Mouse (Mus musculus) lung, embryonic 16.5 days (tissue): ENCODE data around the gene Cit. TPM values are rescaled to one million over a fixed set of nuclear protein-coding genes. Genes with fewer than 3 reads are reported as not detected.

ENCODE experiments used
- ATAC-seq: fragments of 200-750 bp; cut with Nextera tagmentation; 2 replicates; pipeline ENCODE4 v1.8.0; 2017; ENCODE audit warnings: low read depth, mild to moderate bottlenecking, moderate library complexity
- H3K27ac ChIP-seq: fragments of 300-500 bp; sonication (generic); 2 replicates; pipeline ENCODE4 v1.5.1; 2014; ENCODE audit warnings: mild to moderate bottlenecking, control low read depth, low read length
- H3K27me3 ChIP-seq: fragments of 300-500 bp; sonication (generic); 2 replicates; pipeline ENCODE4 v1.6.1; 2014; ENCODE audit warnings: low read depth, low read length, mixed read lengths; ENCODE audit not compliant: control insufficient read depth, insufficient read depth
- H3K36me3 ChIP-seq: fragments of 300-500 bp; sonication (generic); 2 replicates; pipeline ENCODE4 v1.6.1; 2014; ENCODE audit warnings: low read length; ENCODE audit not compliant: control insufficient read depth, insufficient read depth
- H3K4me1 ChIP-seq: fragments of 300-500 bp; sonication (generic); replicated peaks from 2 replicates; pipeline ENCODE4 v1.6.1; 2014; ENCODE audit warnings: low read length, mixed read lengths; ENCODE audit not compliant: control insufficient read depth, insufficient read depth
- H3K4me2 ChIP-seq: fragments of 300-500 bp; sonication (generic); 2 replicates; pipeline ENCODE4 v1.6.1; 2014; ENCODE audit warnings: low read depth, low read length, control low read depth
- H3K4me3 ChIP-seq: fragments of 300-500 bp; sonication (generic); 2 replicates; pipeline ENCODE4 v1.5.1; 2014; ENCODE audit warnings: mild to moderate bottlenecking, low read length, control low read depth
- H3K9ac ChIP-seq: fragments of 300-500 bp; sonication (generic); 2 replicates; pipeline ENCODE4 v1.6.1; 2014; ENCODE audit warnings: low read length, control low read depth
- H3K9me3 ChIP-seq: fragments of 300-500 bp; sonication (generic); 2 replicates; pipeline ENCODE4 v1.6.1; 2016; ENCODE audit warnings: low read length; ENCODE audit not compliant: control insufficient read depth
- WGBS: fragments of 180-500 bp; shearing (Covaris S2); extraction: QIAGEN DNeasy Blood & Tissue Kit; methylation state at CpG from one replicate; pipeline ENCODE4 v1.1.7; 2014; 5-methylcytosine and 5-hydroxymethylcytosine counted together
- polyA plus RNA-seq: library from polyadenylated mRNA; unstranded; fragments of >200 nt; fragmentation: Nextera tagmentation; extraction: Ambion mirVana; gene quantifications from 2 replicates; pipeline ENCODE4 v1.2.1, GENCODE M21; 2015

The Cit gene
- polyA plus RNA-seq, 1 experiment from 2014 or later: 46.0 TPM

- H3K9ac ChIP-seq: no peak overlapping the region
- H3K36me3 ChIP-seq: peaks cover 33% of the 10 kb centered on the region
- H3K4me3 ChIP-seq: no peak overlapping the region
- no peak overlapping the region for H3K4me2 ChIP-seq
- WGBS: 87% methylated on average over 7 of the region's 7 CpGs
- no peaks in the 10 kb centered on the region for H3K9me3 ChIP-seq
- peaks cover 13% of the 10 kb centered on the region for H3K4me1 ChIP-seq
- no peak for ATAC-seq
- H3K27me3 ChIP-seq: no peaks in the 10 kb centered on the region
- no peak overlapping the region for H3K27ac ChIP-seq
Measured at GRCm38 (mm10) chr5:116011700-116012099, 166.6 kb downstream of the Cit start.

- Histone ChIP-seq H3K4me2 (no peak overlapping the region), H3K9me3 (no peaks in the 10 kb centered on the region), H3K27me3 (no peaks in the 10 kb centered on the region), H3K4me1 (peaks cover 9% of the 10 kb centered on the region), H3K36me3 (peaks cover 41% of the 10 kb centered on the region), H3K4me3 (no peak overlapping the region), H3K27ac (no peak overlapping the region), H3K9ac (no peak overlapping the region)
- ATAC-seq: no peak
- 90% methylated on average over 7 of the region's 7 CpGs for WGBS
Measured at GRCm38 (mm10) chr5:116012503-116012902, 167.4 kb downstream of the Cit start.

DNA sequence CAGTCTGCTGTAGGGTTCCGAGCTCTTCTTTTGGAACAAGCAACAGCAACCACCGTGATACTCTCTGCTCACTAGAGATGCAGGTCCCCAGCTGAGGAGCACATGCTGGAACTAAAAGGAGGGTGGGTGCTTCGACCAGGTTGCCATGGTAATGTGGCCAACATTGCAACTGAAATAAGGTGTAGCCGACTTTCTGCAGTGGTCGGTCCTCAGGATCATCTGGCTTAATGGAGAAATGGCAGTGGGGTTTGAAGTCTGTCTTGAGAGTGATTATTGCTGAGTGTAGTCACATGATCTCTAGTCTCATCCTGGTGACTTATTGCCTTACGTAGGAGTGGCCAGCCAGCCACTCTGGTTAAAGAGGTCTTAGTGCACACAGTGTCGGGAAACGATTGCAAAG, 168.7 kb downstream of the Cit start:
- H3K4me3 ChIP-seq: no peak overlapping the region
- H3K27me3 ChIP-seq: no peaks in the 10 kb centered on the region
- H3K4me2 ChIP-seq: no peak overlapping the region
- no peak overlapping the region for H3K9ac ChIP-seq
- peaks cover 6% of the 10 kb centered on the region for H3K4me1 ChIP-seq
- 77% methylated on average over 8 of the region's 8 CpGs for WGBS
- H3K36me3 ChIP-seq: peaks cover 53% of the 10 kb centered on the region
- no peaks in the 10 kb centered on the region for H3K9me3 ChIP-seq
- no peak overlapping the region for H3K27ac ChIP-seq
- no peak for ATAC-seq

DNA sequence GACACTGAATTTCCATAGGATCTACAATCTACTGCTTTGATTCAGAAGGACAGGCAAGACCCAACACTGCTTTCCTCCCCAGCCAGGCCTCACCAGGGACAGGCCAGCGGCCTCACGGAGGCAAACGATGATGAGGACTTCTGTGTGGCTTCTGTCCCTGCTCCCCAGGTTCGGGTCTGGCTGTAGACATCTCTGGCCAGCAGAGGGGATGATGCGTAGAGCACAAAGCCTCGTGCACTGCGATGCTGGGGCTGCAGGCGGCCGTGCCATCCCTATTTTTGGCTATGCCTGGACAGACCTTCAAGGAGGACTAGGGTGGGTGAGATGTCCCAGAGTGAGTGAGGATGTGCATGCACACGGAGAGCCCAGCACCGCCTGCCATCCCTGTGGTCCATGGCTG, 169.2 kb downstream of the Cit start:
- 89% methylated on average over 11 of the region's 11 CpGs for WGBS

DNA sequence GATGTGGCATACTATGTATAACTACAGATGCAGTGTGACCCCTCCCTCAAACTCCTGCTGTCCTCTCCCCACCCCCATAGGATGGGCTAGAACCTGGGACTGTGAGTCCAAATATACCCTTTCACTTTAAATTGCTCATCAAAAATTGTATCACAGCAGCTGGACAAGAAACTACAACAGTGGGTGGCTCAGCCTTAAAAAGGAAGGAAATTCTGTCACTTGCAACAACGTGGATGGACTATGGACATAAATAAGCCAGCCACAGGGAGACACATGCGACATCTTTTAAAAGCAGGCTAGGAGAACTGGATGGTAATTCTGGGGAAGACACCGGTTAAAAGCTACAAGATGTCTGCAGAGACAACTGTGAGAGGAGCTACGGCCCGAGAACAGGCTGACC, 171.5 kb downstream of the Cit start:
- Histone ChIP-seq H3K27ac (no peak overlapping the region), H3K4me3 (no peak overlapping the region), H3K4me2 (no peak overlapping the region), H3K27me3 (no peaks in the 10 kb centered on the region), H3K9me3 (no peaks in the 10 kb centered on the region), H3K4me1 (no peaks in the 10 kb centered on the region), H3K36me3 (peaks cover 73% of the 10 kb centered on the region), H3K9ac (no peak overlapping the region)
- 86% methylated on average over 5 of the region's 5 CpGs for WGBS
- ATAC-seq: no peak

More for the DNA sequence above, 169.2 kb downstream of the Cit start:
- no peaks in the 10 kb centered on the region for H3K27me3 ChIP-seq
- H3K4me3 ChIP-seq: no peak overlapping the region
- no peak for ATAC-seq
- no peaks in the 10 kb centered on the region for H3K9me3 ChIP-seq
- no peak overlapping the region for H3K4me2 ChIP-seq
- no peak overlapping the region for H3K9ac ChIP-seq
- peaks cover 57% of the 10 kb centered on the region for H3K36me3 ChIP-seq
- peaks cover 6% of the 10 kb centered on the region for H3K4me1 ChIP-seq
- H3K27ac ChIP-seq: no peak overlapping the region

DNA sequence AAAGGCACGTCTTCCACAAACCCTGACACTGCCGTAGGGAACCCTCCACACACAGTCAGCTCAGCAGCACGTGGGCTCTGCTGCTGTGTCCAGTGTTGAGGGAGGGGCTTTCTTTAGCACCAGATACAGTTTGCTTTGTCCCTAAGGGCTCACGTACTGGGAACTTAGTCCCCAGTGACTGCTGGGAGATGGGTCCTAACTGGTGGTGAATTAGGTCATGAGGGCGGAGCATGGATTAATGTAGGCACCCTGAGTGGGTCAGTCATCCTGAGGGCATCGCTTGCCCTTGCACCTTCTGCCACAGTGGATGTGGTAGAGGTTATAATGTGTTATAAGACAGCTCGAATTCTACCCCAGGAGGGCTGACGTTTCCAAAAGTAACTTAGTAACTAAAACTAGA, 172.3 kb downstream of the Cit start:
- Histone ChIP-seq H3K36me3 (peaks cover 73% of the 10 kb centered on the region), H3K4me2 (no peak overlapping the region), H3K4me3 (no peak overlapping the region), H3K9ac (no peak overlapping the region), H3K9me3 (no peaks in the 10 kb centered on the region), H3K4me1 (peaks cover 3% of the 10 kb centered on the region), H3K27ac (no peak overlapping the region), H3K27me3 (no peaks in the 10 kb centered on the region)
- no peak for ATAC-seq
- 88% methylated on average over 8 of the region's 8 CpGs for WGBS

DNA sequence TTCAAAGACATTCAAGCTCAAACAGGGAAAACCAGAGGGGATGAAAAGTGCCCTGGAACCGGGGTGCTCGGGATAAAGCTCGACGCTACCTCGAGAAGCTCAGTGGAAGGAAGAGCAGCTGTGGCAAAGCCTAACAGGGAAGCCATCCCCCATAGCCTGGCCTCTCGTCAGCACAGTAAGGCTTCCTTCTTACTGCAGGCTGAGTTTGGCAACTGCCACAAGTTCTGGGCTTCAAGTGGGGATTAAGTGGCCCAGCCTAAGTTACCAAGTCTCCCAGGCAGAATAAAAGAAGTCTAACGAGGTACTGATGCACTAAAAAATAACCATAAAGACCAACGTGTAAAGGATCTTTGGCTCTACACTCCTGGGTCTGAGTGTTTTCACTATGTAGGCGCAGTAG, 173.1 kb downstream of the Cit start:
- H3K4me2 ChIP-seq: no peak overlapping the region
- no peak overlapping the region for H3K9ac ChIP-seq
- no peak overlapping the region for H3K27ac ChIP-seq
- H3K4me1 ChIP-seq: peaks cover 11% of the 10 kb centered on the region
- H3K36me3 ChIP-seq: peaks cover 69% of the 10 kb centered on the region
- no peaks in the 10 kb centered on the region for H3K9me3 ChIP-seq
- no peak overlapping the region for H3K4me3 ChIP-seq
- H3K27me3 ChIP-seq: no peaks in the 10 kb centered on the region
- no peak for ATAC-seq
- 85% methylated on average over 9 of the region's 9 CpGs for WGBS

GRCm38 (mm10) chr5:116018784-116019183, 173.7 kb downstream of the Cit start:
- WGBS: 70% methylated on average over 6 of the region's 6 CpGs
- Histone ChIP-seq H3K9ac (no peak overlapping the region), H3K4me1 (peaks cover 13% of the 10 kb centered on the region), H3K36me3 (peaks cover 64% of the 10 kb centered on the region), H3K27ac (no peak overlapping the region), H3K27me3 (no peaks in the 10 kb centered on the region), H3K4me2 (no peak overlapping the region), H3K9me3 (no peaks in the 10 kb centered on the region), H3K4me3 (no peak overlapping the region)
- no peak for ATAC-seq

DNA sequence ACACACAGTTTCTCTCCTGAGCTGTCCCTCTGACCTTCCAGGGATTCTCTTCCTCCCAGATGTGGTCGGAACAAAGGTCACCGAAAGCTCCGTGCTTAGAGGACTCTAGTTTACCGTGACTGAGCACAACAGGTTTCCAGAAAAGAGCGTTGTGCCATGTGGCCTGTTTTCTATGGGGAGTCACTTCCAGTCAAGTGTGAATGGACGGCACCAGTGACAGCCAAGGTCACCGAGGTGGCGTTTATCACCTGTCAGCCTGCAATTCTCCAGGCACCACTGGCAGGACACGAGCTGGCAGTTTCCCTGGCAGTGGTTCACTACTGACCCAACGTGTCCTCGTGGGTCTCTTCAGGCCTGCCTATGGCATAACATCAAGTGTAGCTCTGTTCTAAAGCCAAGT, 174.3 kb downstream of the Cit start:
- Histone ChIP-seq H3K9ac (no peak overlapping the region), H3K36me3 (peaks cover 60% of the 10 kb centered on the region), H3K4me1 (peaks cover 13% of the 10 kb centered on the region), H3K27ac (no peak overlapping the region), H3K27me3 (no peaks in the 10 kb centered on the region), H3K9me3 (no peaks in the 10 kb centered on the region), H3K4me2 (no peak overlapping the region), H3K4me3 (no peak overlapping the region)
- 63% methylated on average over 11 of the region's 11 CpGs for WGBS
- ATAC-seq: no peak

GRCm38 (mm10) chr5:116021552-116021951, 176.5 kb downstream of the Cit start:
- no peak overlapping the region for H3K4me2 ChIP-seq
- no peak overlapping the region for H3K4me3 ChIP-seq
- no peaks in the 10 kb centered on the region for H3K27me3 ChIP-seq
- no peaks in the 10 kb centered on the region for H3K9me3 ChIP-seq
- H3K36me3 ChIP-seq: peaks cover 41% of the 10 kb centered on the region
- H3K27ac ChIP-seq: no peak overlapping the region
- 84% methylated on average over 14 of the region's 14 CpGs for WGBS
- ATAC-seq: no peak
- H3K9ac ChIP-seq: no peak overlapping the region
- H3K4me1 ChIP-seq: peaks cover 13% of the 10 kb centered on the region
